Mouse (Mus musculus) intestine, embryonic 14.5 days (tissue): ENCODE data around the gene Pard3. TPM values are rescaled to one million over a fixed set of nuclear protein-coding genes. Genes with fewer than 3 reads are reported as not detected.

Source experiments
- ATAC-seq: fragments of 200-750 bp; cut with Nextera tagmentation; replicated peaks from 2 replicates; pipeline ENCODE4 v1.8.0; 2017; ENCODE audit warnings: low read depth, moderate number of reproducible peaks, moderate TSS enrichment, moderate library complexity; ENCODE audit not compliant: low FRiP score, low TSS enrichment
- DNase-seq: peaks from one replicate; pipeline ENCODE4 v3.0.0-alpha.2; 2018; ENCODE audit warnings: low spot score
- H3K27ac ChIP-seq: fragments of 300-500 bp; sonication (generic); 2 replicates; pipeline ENCODE4 v1.5.1; 2014; ENCODE audit warnings: low read depth, mild to moderate bottlenecking, control low read depth
- H3K27me3 ChIP-seq: fragments of 300-500 bp; sonication (generic); replicated peaks from 2 replicates; pipeline ENCODE4 v1.6.1; 2014; ENCODE audit warnings: low read length, control low read depth; ENCODE audit not compliant: control insufficient read depth, insufficient read depth
- H3K36me3 ChIP-seq: fragments of 300-500 bp; sonication (generic); 2 replicates; pipeline ENCODE4 v1.6.1; 2014; ENCODE audit warnings: low read length, control low read depth; ENCODE audit not compliant: control insufficient read depth, insufficient read depth
- H3K4me1 ChIP-seq: fragments of 300-500 bp; sonication (generic); replicated peaks from 2 replicates; pipeline ENCODE4 v1.6.1; 2014; ENCODE audit warnings: low read length, control low read depth, mixed read lengths; ENCODE audit not compliant: control insufficient read depth, insufficient read depth
- H3K4me2 ChIP-seq: fragments of 300-500 bp; sonication (generic); 2 replicates; pipeline ENCODE4 v1.6.1; 2014; ENCODE audit warnings: low read length
- H3K4me3 ChIP-seq: fragments of 300-500 bp; sonication (generic); 2 replicates; pipeline ENCODE4 v1.5.1; 2014; ENCODE audit warnings: low read depth, low read length, control low read depth, mixed read lengths
- H3K9ac ChIP-seq: fragments of 300-500 bp; sonication (generic); 2 replicates; pipeline ENCODE4 v1.6.1; 2014; ENCODE audit warnings: mild to moderate bottlenecking, low read length
- H3K9me3 ChIP-seq: fragments of 300-500 bp; sonication (generic); 2 replicates; pipeline ENCODE4 v1.6.1; 2016; ENCODE audit warnings: low read length, control low read depth; ENCODE audit not compliant: control insufficient read depth
- WGBS: fragments of 180-500 bp; shearing (Covaris S2); extraction: QIAGEN DNeasy Blood & Tissue Kit; methylation state at CpG from one replicate; pipeline ENCODE4 v1.1.7; 2014; 5-methylcytosine and 5-hydroxymethylcytosine counted together
- polyA plus RNA-seq: library from polyadenylated mRNA; unstranded; fragments of >200 nt; fragmentation: Nextera tagmentation; extraction: Ambion mirVana; gene quantifications from 2 replicates; pipeline ENCODE4 v1.2.1, GENCODE M21; 2014

The Pard3 gene
- polyA plus RNA-seq, 1 experiment from 2014 or later: 36.6 TPM

DNA sequence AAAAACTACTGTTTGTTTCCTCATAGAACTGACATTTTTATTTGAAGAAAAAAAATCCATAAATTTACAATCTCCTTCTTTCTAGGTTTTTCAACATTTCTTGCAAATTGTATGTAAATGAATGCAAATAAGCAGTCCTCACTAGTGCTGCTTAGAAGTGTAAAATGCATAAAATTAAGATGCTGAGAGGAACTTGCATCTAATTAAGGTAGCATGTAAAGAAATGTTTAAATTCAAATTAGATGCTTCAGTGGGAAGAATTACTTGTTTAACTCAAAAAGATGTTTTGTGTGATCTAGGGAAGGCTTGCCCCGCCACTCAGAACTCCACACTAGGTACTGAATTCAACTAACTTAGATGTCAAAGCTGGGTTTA, 472.1 kb downstream of the Pard3 start:
- Histone ChIP-seq H3K4me3 (no peak overlapping the region), H3K27ac (no peak overlapping the region), H3K27me3 (no peaks in the 10 kb centered on the region), H3K4me2 (no peak overlapping the region), H3K9me3 (no peaks in the 10 kb centered on the region), H3K36me3 (no peaks in the 10 kb centered on the region), H3K9ac (no peak overlapping the region), H3K4me1 (no peaks in the 10 kb centered on the region)
- 87% methylated on average over 1 of the region's 1 CpGs for WGBS
- ATAC-seq (no peak), DNase-seq (no peak)

DNA sequence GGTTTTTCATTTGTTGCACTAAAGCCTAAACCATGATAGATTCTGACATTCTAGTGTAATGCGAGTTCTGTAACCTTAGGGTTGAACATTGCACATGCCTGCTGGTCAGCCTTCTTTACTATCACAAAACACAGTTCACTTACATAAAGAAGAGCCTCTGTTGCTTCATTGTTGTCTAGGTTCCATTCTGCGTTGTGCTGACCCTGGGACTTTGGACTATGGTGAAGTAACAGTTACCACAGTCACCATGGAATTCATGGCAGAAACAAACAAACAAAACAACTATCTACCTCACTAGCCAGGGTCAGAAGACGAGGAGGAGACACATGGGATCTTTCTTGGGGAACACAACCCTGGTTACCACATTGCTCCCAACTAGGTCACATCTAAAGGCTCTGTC, 476.1 kb downstream of the Pard3 start:
- peaks cover 2% of the 10 kb centered on the region; the same call in 1 of the 2 replicates for H3K4me1 ChIP-seq
- no peak overlapping the region for H3K4me2 ChIP-seq
- no peak overlapping the region for H3K4me3 ChIP-seq
- no peaks in the 10 kb centered on the region for H3K9me3 ChIP-seq
- ATAC-seq (no peak), DNase-seq (no peak)
- no peaks in the 10 kb centered on the region for H3K27me3 ChIP-seq
- no peaks in the 10 kb centered on the region for H3K36me3 ChIP-seq
- H3K27ac ChIP-seq: no peak overlapping the region
- H3K9ac ChIP-seq: no peak overlapping the region
- 90% methylated on average over 3 of the region's 3 CpGs for WGBS

DNA sequence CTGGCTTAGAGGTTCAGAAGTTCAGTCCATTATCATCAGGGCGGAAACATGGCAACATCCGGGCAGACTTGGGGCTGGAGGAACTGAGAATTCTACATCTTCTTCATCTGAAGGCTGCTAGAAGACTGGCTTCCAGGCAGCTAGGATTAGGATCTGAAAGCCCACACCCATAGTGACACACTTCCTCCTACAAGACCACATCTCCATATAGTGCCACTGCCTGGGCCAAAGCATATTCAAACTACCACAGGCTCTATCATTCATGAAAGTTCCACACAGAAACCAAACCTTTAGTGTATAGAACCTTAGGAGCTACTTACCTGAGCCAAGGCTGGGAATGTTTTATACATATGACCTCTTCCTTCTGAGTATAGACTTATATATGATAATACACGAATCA, 476.6 kb downstream of the Pard3 start:
- H3K4me3 ChIP-seq: no peak overlapping the region
- no peak overlapping the region for H3K27ac ChIP-seq
- ATAC-seq (no peak), DNase-seq (no peak)
- H3K4me2 ChIP-seq: no peak overlapping the region
- no peaks in the 10 kb centered on the region for H3K27me3 ChIP-seq
- no peaks in the 10 kb centered on the region for H3K9me3 ChIP-seq
- no peaks in the 10 kb centered on the region for H3K36me3 ChIP-seq
- H3K4me1 ChIP-seq: peaks cover 2% of the 10 kb centered on the region; the same call in 1 of the 2 replicates
- 90% methylated on average over 3 of the region's 3 CpGs for WGBS
- H3K9ac ChIP-seq: no peak overlapping the region

DNA sequence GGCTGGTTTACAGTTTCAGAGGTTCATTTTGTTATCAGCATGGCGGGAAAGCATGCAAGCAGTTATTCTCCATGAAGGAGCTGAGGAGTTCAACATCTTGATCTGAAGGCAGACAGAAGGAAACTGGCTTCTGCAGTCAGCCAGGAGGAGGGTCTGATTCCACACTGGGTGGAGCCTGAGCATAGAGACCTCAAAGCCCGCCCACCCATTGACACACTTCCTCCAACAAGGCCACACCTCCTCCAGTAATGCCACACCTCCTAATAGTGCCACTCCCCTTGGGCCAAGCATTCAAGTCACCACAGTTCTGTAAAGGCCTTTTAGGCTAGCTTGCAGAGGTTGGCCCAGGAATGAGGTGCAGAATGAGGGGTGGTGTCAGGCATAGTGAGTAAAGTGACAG, 478.5 kb downstream of the Pard3 start:
- Histone ChIP-seq H3K27ac (no peak overlapping the region), H3K9me3 (no peaks in the 10 kb centered on the region), H3K9ac (no peak overlapping the region), H3K27me3 (no peaks in the 10 kb centered on the region), H3K4me2 (no peak overlapping the region), H3K36me3 (no peaks in the 10 kb centered on the region), H3K4me3 (no peak overlapping the region), H3K4me1 (peaks cover 2% of the 10 kb centered on the region; the same call in 1 of the 2 replicates)
- whole genome bisulfite sequencing: 89% methylated on average over 2 of the region's 2 CpGs
- no peak for ATAC-seq
- no peak for DNase-seq

DNA sequence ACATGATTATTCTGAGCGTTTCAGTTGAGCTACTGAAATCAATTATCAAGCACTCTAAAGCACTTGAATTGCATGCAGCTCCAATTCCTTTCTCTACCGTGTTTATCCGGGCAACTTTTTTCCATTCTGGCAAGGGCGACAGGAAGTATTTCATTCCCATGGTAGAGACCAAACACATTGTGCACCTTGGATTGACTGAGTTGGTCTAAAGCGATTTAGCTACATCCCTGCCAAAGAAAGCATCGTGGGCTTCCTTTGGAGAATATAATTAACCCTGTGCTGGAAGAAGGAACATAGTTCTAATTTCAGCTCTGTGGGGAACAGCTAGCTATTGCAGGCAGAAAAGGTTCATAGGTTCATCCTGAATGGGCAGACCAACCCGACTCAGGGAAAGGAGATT, 480.0 kb downstream of the Pard3 start:
- Histone ChIP-seq H3K9me3 (no peaks in the 10 kb centered on the region), H3K36me3 (no peaks in the 10 kb centered on the region), H3K27ac (no peak overlapping the region), H3K4me2 (no peak overlapping the region), H3K27me3 (no peaks in the 10 kb centered on the region), H3K9ac (no peak overlapping the region), H3K4me1 (peaks cover 2% of the 10 kb centered on the region; the same call in 1 of the 2 replicates), H3K4me3 (no peak overlapping the region)
- DNase-seq (no peak), ATAC-seq (no peak)
- 65% methylated on average over 7 of the region's 7 CpGs for WGBS

DNA sequence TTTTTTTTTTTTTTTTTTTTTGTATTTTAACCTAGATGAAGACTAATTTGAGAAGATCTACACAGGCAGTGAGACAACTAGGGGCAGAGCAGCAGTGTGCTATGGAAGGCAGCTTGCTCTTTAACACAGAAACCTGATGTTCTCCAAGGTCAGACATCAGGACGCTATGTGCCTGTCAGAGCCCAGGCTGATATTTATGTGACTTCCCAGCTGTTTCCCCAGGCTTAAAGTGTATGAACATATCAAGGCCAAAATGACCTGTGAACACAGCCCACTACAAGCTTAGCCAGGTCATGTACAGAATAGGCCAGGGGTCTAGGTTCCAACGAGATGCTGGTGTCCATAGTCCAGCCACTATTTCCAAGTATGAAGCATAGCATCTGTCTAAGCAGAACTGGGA, 482.5 kb downstream of the Pard3 start:
- Histone ChIP-seq H3K9ac (no peak overlapping the region), H3K4me1 (peaks cover 2% of the 10 kb centered on the region; the same call in 1 of the 2 replicates), H3K27me3 (no peaks in the 10 kb centered on the region), H3K36me3 (no peaks in the 10 kb centered on the region), H3K4me3 (no peak overlapping the region), H3K9me3 (no peaks in the 10 kb centered on the region), H3K4me2 (no peak overlapping the region), H3K27ac (no peak overlapping the region)
- no peak for ATAC-seq
- 81% methylated on average over 2 of the region's 2 CpGs for WGBS
- DNase-seq: no peak

DNA sequence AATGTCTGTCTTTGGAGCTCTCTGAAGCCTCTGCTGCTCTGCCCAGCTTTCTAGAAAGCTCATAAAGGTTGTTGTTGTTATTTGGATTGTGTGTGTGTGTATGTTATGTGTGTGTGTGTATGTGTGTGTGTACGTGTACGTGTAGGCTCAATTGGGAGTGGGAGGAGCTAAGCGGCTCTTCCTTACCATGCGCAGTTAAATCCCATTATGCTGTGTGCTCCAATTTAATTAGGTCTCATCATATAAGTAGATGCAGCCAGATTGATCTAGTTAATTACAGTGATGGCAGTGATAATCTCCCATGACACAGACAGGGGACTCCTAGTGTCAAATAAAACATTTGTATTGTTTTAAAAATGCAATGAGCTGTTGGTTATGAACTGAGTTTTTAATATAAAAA, 487.2 kb downstream of the Pard3 start:
- no peaks in the 10 kb centered on the region for H3K9me3 ChIP-seq
- WGBS: 83% methylated on average over 4 of the region's 4 CpGs
- no peak for ATAC-seq

DNA sequence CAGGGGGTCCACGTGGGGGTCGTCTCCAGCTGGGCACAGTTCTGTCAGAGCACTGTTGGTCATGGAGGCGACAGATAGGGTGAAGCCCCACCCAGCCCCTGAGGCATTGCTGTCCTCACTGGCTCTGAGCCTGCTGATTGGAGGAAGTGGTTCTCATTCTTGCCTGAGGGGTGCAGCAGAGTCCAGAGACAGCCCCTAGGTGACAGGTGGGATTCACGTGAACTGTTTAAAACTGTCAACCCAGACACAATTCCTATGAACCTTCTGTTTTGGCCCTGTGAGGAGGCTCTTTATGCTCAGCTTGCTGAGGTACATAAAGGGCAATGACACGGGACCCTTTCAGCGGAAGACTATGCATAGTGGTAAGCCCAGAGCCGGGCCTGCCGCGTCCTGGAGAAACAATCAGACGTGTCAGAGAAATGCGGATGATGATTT, 488.5 kb downstream of the Pard3 start:
- ATAC-seq (no peak), DNase-seq (no peak)
- H3K27ac ChIP-seq: no peak overlapping the region
- no peaks in the 10 kb centered on the region for H3K36me3 ChIP-seq
- no peak overlapping the region for H3K9ac ChIP-seq
- WGBS: 60% methylated on average over 11 of the region's 11 CpGs
- H3K4me3 ChIP-seq: no peak overlapping the region
- H3K4me1 ChIP-seq: peaks cover 3% of the 10 kb centered on the region; the same call in 1 of the 2 replicates
- no peaks in the 10 kb centered on the region for H3K27me3 ChIP-seq
- no peak overlapping the region for H3K4me2 ChIP-seq
- no peaks in the 10 kb centered on the region for H3K9me3 ChIP-seq

More for the DNA sequence above, 487.2 kb downstream of the Pard3 start:
- Histone ChIP-seq H3K4me2 (no peak overlapping the region), H3K4me3 (no peak overlapping the region), H3K4me1 (0 out of 2 replicates have a peak, but pooled peaks cover 3% of the 10 kb centered on the region), H3K27me3 (no peaks in the 10 kb centered on the region), H3K9ac (no peak overlapping the region), H3K36me3 (no peaks in the 10 kb centered on the region), H3K27ac (no peak overlapping the region)
- no peak for DNase-seq

DNA sequence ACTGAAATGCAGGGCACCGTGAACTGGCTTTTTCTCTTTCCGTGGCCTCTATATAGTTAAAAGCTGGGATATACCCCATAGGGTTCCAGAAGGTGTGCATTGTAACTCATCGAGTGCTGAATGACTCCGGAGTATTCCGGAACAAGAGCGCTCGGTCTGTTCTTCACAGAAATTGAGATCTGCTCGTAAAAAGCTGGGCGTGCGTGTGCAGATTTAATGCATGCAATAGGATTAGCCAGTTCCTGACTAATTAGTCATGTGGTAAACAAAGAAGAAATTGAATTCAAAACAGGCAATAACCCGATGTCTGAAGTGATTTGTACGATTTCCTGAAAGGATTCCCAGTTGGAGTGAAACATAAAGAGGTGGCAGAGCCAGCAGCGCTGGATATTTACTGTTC, 489.1 kb downstream of the Pard3 start:
- WGBS: 83% methylated on average over 13 of the region's 13 CpGs

More for the DNA sequence above, 489.1 kb downstream of the Pard3 start:
- Histone ChIP-seq H3K9ac (no peak overlapping the region), H3K9me3 (no peaks in the 10 kb centered on the region), H3K4me2 (no peak overlapping the region), H3K4me1 (peaks cover 3% of the 10 kb centered on the region; the same call in 1 of the 2 replicates), H3K4me3 (no peak overlapping the region), H3K27me3 (no peaks in the 10 kb centered on the region), H3K27ac (no peak overlapping the region), H3K36me3 (no peaks in the 10 kb centered on the region)
- DNase-seq: no peak
- no peak for ATAC-seq
